Mouse (Mus musculus) lung, embryonic 16.5 days (tissue): Measurements from ENCODE around the gene Trim30b. TPM values are rescaled to one million over a fixed set of nuclear protein-coding genes. Genes with fewer than 3 reads are reported as not detected.
"Not testable (repeated sequence)": the region's sequence is repeated elsewhere in the genome, so short reads cannot be mapped to it uniquely, and the experiment has no call there.

Experiments
- ATAC-seq: fragments of 200-750 bp; cut with Nextera tagmentation; 2 replicates; pipeline ENCODE4 v1.8.0; 2017; ENCODE audit warnings: low read depth, mild to moderate bottlenecking, moderate library complexity
- H3K27ac ChIP-seq: fragments of 300-500 bp; sonication (generic); 2 replicates; pipeline ENCODE4 v1.5.1; 2014; ENCODE audit warnings: mild to moderate bottlenecking, control low read depth, low read length
- H3K27me3 ChIP-seq: fragments of 300-500 bp; sonication (generic); 2 replicates; pipeline ENCODE4 v1.6.1; 2014; ENCODE audit warnings: low read depth, low read length, mixed read lengths; ENCODE audit not compliant: control insufficient read depth, insufficient read depth
- H3K36me3 ChIP-seq: fragments of 300-500 bp; sonication (generic); 2 replicates; pipeline ENCODE4 v1.6.1; 2014; ENCODE audit warnings: low read length; ENCODE audit not compliant: control insufficient read depth, insufficient read depth
- H3K4me1 ChIP-seq: fragments of 300-500 bp; sonication (generic); replicated peaks from 2 replicates; pipeline ENCODE4 v1.6.1; 2014; ENCODE audit warnings: low read length, mixed read lengths; ENCODE audit not compliant: control insufficient read depth, insufficient read depth
- H3K4me2 ChIP-seq: fragments of 300-500 bp; sonication (generic); 2 replicates; pipeline ENCODE4 v1.6.1; 2014; ENCODE audit warnings: low read depth, low read length, control low read depth
- H3K4me3 ChIP-seq: fragments of 300-500 bp; sonication (generic); 2 replicates; pipeline ENCODE4 v1.5.1; 2014; ENCODE audit warnings: mild to moderate bottlenecking, low read length, control low read depth
- H3K9ac ChIP-seq: fragments of 300-500 bp; sonication (generic); 2 replicates; pipeline ENCODE4 v1.6.1; 2014; ENCODE audit warnings: low read length, control low read depth
- H3K9me3 ChIP-seq: fragments of 300-500 bp; sonication (generic); 2 replicates; pipeline ENCODE4 v1.6.1; 2016; ENCODE audit warnings: low read length; ENCODE audit not compliant: control insufficient read depth
- WGBS: fragments of 180-500 bp; shearing (Covaris S2); extraction: QIAGEN DNeasy Blood & Tissue Kit; methylation state at CpG from one replicate; pipeline ENCODE4 v1.1.7; 2014; 5-methylcytosine and 5-hydroxymethylcytosine counted together
- polyA plus RNA-seq: library from polyadenylated mRNA; unstranded; fragments of >200 nt; fragmentation: Nextera tagmentation; extraction: Ambion mirVana; gene quantifications from 2 replicates; pipeline ENCODE4 v1.2.1, GENCODE M21; 2015

Trim30b gene
- polyA plus RNA-seq, 1 experiment from 2014 or later = 0.10 TPM

DNA sequence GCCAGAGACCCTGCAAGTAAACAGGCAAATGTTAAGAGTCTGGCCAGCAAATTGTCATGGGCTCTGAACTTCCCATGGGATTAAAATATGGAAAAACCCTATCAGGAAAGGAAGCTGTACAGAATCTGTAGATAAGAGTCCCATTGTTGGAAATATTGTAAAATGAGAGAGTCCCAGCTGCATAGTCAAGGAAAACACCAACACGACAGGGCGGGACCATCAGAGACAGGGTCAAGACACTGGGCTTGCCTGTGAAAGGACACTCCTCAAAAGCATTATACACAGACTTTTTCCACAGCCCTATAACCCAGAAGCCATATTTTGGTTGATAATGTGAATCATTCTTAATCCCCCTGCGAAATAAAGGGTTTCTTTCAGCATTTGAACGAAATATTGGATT is 28.9 kb downstream of the Trim30b start:
- H3K4me2 ChIP-seq, H3K4me1 ChIP-seq, H3K4me3 ChIP-seq, H3K27me3 ChIP-seq, ATAC-seq, H3K9ac ChIP-seq, H3K9me3 ChIP-seq, H3K36me3 ChIP-seq, H3K27ac ChIP-seq: not testable (repeated sequence)
- WGBS = 84% methylated on average over 2 of the region's 4 CpGs

DNA sequence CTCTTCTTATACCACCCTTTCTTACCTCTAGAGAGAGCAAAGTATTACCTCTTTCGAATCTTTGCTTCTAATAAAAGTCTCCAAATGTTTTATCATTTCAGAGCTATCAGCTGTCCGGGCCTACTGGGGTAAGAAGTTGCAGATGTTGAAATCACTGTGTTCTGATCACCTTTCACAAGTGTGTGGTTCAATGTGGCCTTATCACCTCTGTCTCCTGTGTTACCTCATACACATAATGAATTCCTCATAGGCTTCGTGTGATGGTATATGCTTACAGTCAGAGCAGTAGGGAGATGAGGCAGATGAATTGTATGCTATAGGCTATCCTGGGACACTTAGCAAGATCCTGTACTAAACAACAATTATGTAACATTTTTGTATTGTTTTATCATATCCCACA is 34.1 kb downstream of the Trim30b start:
- not testable (repeated sequence) for H3K9me3 ChIP-seq, H3K4me2 ChIP-seq, H3K27me3 ChIP-seq, H3K27ac ChIP-seq, H3K4me1 ChIP-seq, H3K9ac ChIP-seq, ATAC-seq, H3K4me3 ChIP-seq, H3K36me3 ChIP-seq
- 77% methylated on average over 3 of the region's 3 CpGs for WGBS

DNA sequence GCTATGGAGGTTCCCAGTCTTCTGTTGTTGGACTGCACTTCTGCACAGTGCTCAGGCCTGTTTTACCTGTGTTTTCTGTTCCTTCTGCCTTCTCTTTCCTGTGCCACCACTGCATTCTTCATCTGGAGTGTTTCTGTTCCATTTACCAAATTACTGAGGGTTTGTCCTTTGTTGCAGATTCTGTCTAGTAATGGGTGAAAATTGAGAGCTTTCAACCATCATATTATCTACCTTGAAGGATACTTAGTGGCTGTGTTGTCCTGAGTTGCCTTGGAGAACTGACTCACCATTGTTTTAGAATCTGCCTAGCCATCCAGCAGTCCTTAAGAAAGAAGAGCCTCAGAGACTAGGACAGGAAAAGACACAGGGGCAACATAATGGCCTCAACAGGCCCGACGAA is 40.5 kb downstream of the Trim30b start, which contains the start of gene Trim34b:
Trim34b (plus strand) TSS at position 301 of the 400 bp plus-strand sequence.
- not testable (repeated sequence) for H3K4me2 ChIP-seq, H3K36me3 ChIP-seq, ATAC-seq, H3K27ac ChIP-seq, H3K4me3 ChIP-seq, H3K4me1 ChIP-seq, H3K27me3 ChIP-seq, H3K9me3 ChIP-seq, H3K9ac ChIP-seq
- WGBS = 100% methylated on average over 2 of the region's 2 CpGs

DNA sequence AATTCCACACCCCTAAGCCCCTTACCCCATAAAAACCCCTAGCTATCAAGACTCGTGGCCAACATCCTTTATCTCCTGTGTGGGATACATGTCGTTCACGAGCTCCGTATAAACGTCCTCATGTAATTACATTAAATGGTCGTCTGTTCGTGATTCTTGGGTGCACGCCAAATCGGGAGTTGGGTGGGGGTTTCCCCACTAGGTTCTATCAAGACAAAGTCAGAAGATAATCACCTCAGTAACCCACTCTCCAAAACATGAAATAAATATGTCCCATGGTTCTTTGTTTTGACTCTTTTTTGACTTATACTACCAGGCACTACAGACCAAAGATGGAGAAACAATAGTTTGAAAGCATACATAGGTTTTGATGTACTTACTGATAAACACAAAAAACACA is 47.7 kb downstream of the Trim30b start:
- ATAC-seq = no peak
- no peaks in the 10 kb centered on the region for H3K27me3 ChIP-seq
- H3K4me3 ChIP-seq = no peak overlapping the region
- H3K4me1 ChIP-seq = no peaks in the 10 kb centered on the region
- no peaks in the 10 kb centered on the region for H3K36me3 ChIP-seq
- 47% methylated on average over 9 of the region's 9 CpGs for WGBS
- H3K27ac ChIP-seq = no peak overlapping the region
- no peak overlapping the region for H3K4me2 ChIP-seq
- H3K9ac ChIP-seq = no peak overlapping the region
- no peaks in the 10 kb centered on the region for H3K9me3 ChIP-seq

DNA sequence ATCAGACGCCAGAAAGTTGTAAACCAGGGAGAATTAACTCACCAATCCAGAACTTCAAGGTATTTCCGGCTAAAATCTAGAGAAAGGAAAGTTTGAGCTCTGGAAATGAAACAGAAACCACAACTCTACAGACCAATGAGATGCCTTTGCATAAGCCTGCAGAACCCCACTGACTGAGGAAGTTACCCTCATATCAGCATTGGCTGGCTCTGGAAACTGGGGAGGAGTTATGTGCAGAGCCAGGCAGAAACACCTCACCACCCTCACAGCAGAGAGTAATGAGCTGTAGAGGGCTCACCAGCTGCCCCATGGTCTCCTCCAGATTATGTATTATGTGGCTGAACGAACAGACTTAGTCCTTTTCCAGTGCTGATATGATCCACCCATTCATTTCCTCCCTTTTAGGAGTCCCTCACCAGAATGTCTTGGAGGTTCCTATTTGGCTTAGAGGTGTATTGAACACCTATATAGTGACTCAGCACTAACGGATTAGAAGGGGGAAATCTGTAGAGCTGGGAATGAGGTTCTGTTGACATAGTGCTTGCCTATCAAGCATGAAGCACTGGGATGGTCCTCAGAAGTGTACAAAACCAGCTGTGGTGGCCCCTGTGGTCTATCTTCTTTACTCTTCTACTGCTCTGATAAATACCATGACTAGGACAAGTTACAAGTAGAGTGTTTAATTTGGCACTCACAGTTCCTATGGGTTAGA is 54.2 kb downstream of the Trim30b start, which contains the start of gene Trim12a:
Trim12a (minus strand) TSS at position 98 of the 712 bp plus-strand sequence.
- not testable (repeated sequence) for H3K27ac ChIP-seq, H3K27me3 ChIP-seq, H3K4me1 ChIP-seq, H3K36me3 ChIP-seq, H3K9me3 ChIP-seq
- 17% methylated on average over 4 of the region's 4 CpGs for WGBS
- Histone ChIP-seq H3K4me2 (peak within 1 kb of the TSS; percentile 57), H3K9ac (peak within 1 kb of the TSS; percentile 56), H3K4me3 (peak within 1 kb of the TSS; percentile 56)
- ATAC-seq = peak; percentile 97

DNA sequence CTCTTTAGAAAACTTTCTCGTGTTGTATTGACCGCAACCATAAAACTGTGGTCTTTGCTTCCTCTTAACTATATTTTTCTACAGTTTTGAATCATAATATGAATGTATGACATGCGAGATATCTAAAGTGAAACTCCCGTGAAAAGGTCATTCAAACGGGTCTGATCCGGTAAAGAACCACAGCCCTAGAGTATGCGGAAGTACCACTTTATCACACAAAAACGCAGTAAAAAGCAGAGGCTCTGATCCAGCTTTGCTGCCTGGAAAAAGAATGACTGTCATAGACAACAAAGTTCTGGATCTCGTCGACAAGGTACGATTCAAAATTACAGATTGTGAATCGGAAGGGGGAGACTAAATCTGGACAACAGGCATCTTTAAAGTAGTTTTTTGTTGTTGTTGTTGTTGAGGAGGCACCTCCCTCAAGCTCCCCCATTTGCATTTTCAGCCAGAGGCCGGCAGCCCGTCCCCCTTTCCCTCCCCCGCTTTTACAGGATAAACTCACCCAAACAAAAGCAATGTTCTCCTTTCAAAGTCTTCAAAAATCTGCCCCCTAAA is 54.8 kb downstream of the Trim30b start:
- peak overlapping the region; percentile 57 for H3K4me2 ChIP-seq
- H3K9ac ChIP-seq = peak overlapping the region; percentile 56
- no peaks in the 10 kb centered on the region for H3K4me1 ChIP-seq
- H3K4me3 ChIP-seq = peak overlapping the region; percentile 56
- 8% methylated on average over 15 of the region's 15 CpGs for WGBS
- H3K9me3 ChIP-seq = no peaks in the 10 kb centered on the region
- no peaks in the 10 kb centered on the region for H3K27me3 ChIP-seq
- no peaks in the 10 kb centered on the region for H3K36me3 ChIP-seq
- H3K27ac ChIP-seq = no peak overlapping the region
- peak; percentile 77 for ATAC-seq

Other genes with a start within 250 kb of the Trim30b start
- not detected in 2 replicates for gene Ubqln5, start 240.1 kb downstream of the Trim30b start, polyA plus RNA-seq
- gene Olfr643, start 232.5 kb downstream of the Trim30b start, polyA plus RNA-seq = not detected in 2 replicates
- gene Ubqln3, start 226.6 kb downstream of the Trim30b start, polyA plus RNA-seq = not detected in 2 replicates
- gene Ubqlnl, start 219.3 kb downstream of the Trim30b start, polyA plus RNA-seq = not detected in 2 replicates
- gene Olfm5, start 205.1 kb downstream of the Trim30b start, polyA plus RNA-seq = 0.20 TPM in 1 of 2 replicates, not detected in the other
- 0.16 and 0.21 TPM in 2 replicates for gene Olfr648, start 186.5 kb downstream of the Trim30b start, polyA plus RNA-seq
- gene Olfr649, start 173.9 kb downstream of the Trim30b start, polyA plus RNA-seq = not detected in 2 replicates
- gene Trim6, start 151.1 kb downstream of the Trim30b start, polyA plus RNA-seq = 0.74 and 1.4 TPM in 2 replicates
- 2.6 and 3.8 TPM in 2 replicates for gene Trim34a, start 125.4 kb downstream of the Trim30b start, polyA plus RNA-seq
- 0.39 and 0.74 TPM in 2 replicates for gene Trim5, start 81.8 kb downstream of the Trim30b start, polyA plus RNA-seq
- gene Trim12a, start 54.4 kb downstream of the Trim30b start, polyA plus RNA-seq = 4.3 and 6.8 TPM in 2 replicates
- gene Trim34b, start 40.4 kb downstream of the Trim30b start, polyA plus RNA-seq = 0.15 TPM in 1 of 2 replicates, not detected in the other
- 1.6 and 2.6 TPM in 2 replicates for gene Trim12c, start 16.5 kb downstream of the Trim30b start, polyA plus RNA-seq
- gene Trim30c, start 31.0 kb upstream of the Trim30b start, polyA plus RNA-seq = 0.13 and 0.14 TPM in 2 replicates
- gene Trim30a, start 95.3 kb upstream of the Trim30b start, polyA plus RNA-seq = 1.1 and 1.5 TPM in 2 replicates
- 0.63 and 0.75 TPM in 2 replicates for gene Trim30d, start 138.0 kb upstream of the Trim30b start, polyA plus RNA-seq
- gene Olfr651, start 180.2 kb upstream of the Trim30b start, polyA plus RNA-seq = not detected in 2 replicates
- gene Olfr652, start 191.0 kb upstream of the Trim30b start, polyA plus RNA-seq = not detected in 2 replicates
- gene Olfr653, start 207.4 kb upstream of the Trim30b start, polyA plus RNA-seq = not detected in 2 replicates
- gene Olfr654, start 217.1 kb upstream of the Trim30b start, polyA plus RNA-seq = not detected in 2 replicates
- gene Olfr655, start 231.9 kb upstream of the Trim30b start, polyA plus RNA-seq = not detected in 2 replicates
- not detected in 2 replicates for gene Olfr656, start 244.1 kb upstream of the Trim30b start, polyA plus RNA-seq